Mouse (Mus musculus): ENCODE data around the gene 6430531B16Rik. TPM values are rescaled to one million over a fixed set of nuclear protein-coding genes. Genes with fewer than 3 reads are reported as not detected.

Gene 6430531B16Rik
- polyA plus RNA-seq, 1 experiment from 2014 or later, result 1.2 TPM

DNA sequence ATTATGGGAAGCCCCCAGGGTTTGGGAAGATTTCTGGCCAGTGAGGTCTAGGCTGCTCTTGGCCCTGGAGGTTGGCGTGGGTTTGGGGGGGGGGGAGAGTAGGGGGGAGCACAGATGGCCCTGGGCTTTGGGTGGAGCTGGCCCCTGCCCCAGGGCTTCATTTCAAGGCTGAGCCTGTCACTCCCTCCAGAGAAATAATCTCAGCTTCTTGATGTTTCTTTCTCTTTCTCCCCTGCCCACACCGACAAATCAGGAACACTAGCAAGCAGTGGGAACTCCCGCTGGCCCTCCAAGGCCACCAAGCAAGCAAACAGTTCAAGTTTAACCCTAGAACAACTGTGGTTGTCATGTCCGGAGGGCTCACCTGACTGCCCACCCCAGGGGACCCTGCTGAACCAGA, 14.7 kb downstream of the 6430531B16Rik start:
- no peak overlapping the region for H3K9ac ChIP-seq (ENCODE audit: low read length)
- H3K4me2 ChIP-seq, result no peak overlapping the region
- H3K4me3 ChIP-seq (ENCODE audit: low read depth, low read length), result no peak overlapping the region
- no peaks in the 10 kb centered on the region for H3K9me3 ChIP-seq (ENCODE audit: control insufficient read depth, low read length)
- WGBS, result 70% methylated on average over 4 of the region's 4 CpGs
- 0 out of 2 replicates have a peak, but pooled peaks cover 2% of the 10 kb centered on the region for H3K27me3 ChIP-seq (ENCODE audit: control insufficient read depth, insufficient read depth, low read length)
- no peaks in the 10 kb centered on the region for H3K36me3 ChIP-seq (ENCODE audit: control insufficient read depth, insufficient read depth, low read length)
- DNase-seq (ENCODE audit: low spot score, missing footprints) (peak; percentile 35), ATAC-seq (ENCODE audit: low FRiP score) (no peak)
- no peaks in the 10 kb centered on the region for H3K4me1 ChIP-seq (ENCODE audit: control insufficient read depth, insufficient read depth, low read length)
- no peak overlapping the region for H3K27ac ChIP-seq (ENCODE audit: low read depth, low read length)

DNA sequence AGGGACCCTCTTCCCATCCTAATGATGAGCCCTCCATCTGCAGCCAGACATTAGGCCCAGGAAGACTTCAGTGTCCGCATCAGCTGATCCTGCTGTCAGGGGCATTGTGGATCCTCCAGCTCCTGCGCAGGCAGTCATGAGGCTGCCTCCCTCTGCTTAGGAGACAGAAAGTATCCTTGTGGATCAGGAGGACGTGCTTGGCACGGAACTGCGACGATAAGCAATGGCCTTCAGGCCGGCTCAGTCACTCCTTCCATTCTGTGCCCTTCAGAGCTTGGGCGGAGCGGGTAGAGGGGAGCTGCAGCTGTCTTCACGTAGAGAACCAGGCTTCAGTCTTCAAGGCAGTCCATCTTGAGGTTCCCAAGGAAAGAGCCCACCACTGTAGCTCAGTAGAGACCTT, 17.4 kb downstream of the 6430531B16Rik start:
- 85% methylated on average over 10 of the region's 10 CpGs for WGBS
- no peak overlapping the region for H3K27ac ChIP-seq (ENCODE audit: low read depth, low read length)
- H3K36me3 ChIP-seq (ENCODE audit: control insufficient read depth, insufficient read depth, low read length), result no peaks in the 10 kb centered on the region
- no peak overlapping the region for H3K4me2 ChIP-seq
- H3K27me3 ChIP-seq (ENCODE audit: control insufficient read depth, insufficient read depth, low read length), result no peaks in the 10 kb centered on the region
- no peak for ATAC-seq (ENCODE audit: low FRiP score)
- DNase-seq (ENCODE audit: low spot score, missing footprints), result no peak
- H3K4me3 ChIP-seq (ENCODE audit: low read depth, low read length), result no peak overlapping the region
- H3K9ac ChIP-seq (ENCODE audit: low read length), result no peak overlapping the region
- no peaks in the 10 kb centered on the region for H3K4me1 ChIP-seq (ENCODE audit: control insufficient read depth, insufficient read depth, low read length)
- no peaks in the 10 kb centered on the region for H3K9me3 ChIP-seq (ENCODE audit: control insufficient read depth, low read length)

DNA sequence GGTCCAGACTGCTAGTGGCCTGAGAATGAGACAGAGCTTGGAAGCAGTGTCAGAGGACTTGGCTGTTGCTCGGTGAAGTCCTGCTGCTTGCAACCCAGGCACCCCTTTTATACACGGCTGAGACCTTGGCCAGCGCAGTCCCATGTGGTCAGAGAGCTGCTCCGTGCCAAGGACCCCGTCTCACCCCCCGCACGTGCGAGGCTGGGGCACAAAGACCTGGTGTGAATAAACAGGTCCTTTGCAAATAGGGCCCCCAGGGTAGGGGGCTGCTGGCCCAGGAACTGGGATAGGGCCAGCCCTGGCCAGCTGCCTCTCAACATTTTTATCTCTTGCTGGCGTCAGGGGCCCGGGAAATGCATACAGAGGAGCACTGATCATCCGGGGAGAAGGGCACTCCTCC, 20.6 kb downstream of the 6430531B16Rik start:
- H3K9ac ChIP-seq (ENCODE audit: low read length), result no peak overlapping the region
- no peaks in the 10 kb centered on the region for H3K9me3 ChIP-seq (ENCODE audit: control insufficient read depth, low read length)
- H3K4me1 ChIP-seq (ENCODE audit: control insufficient read depth, insufficient read depth, low read length), result no peaks in the 10 kb centered on the region
- 43% methylated on average over 11 of the region's 11 CpGs for WGBS
- no peak for DNase-seq (ENCODE audit: low spot score, missing footprints)
- H3K4me2 ChIP-seq, result no peak overlapping the region
- no peaks in the 10 kb centered on the region for H3K36me3 ChIP-seq (ENCODE audit: control insufficient read depth, insufficient read depth, low read length)
- ATAC-seq (ENCODE audit: low FRiP score), result no peak
- no peak overlapping the region for H3K4me3 ChIP-seq (ENCODE audit: low read depth, low read length)
- no peak overlapping the region for H3K27ac ChIP-seq (ENCODE audit: low read depth, low read length)
- no peaks in the 10 kb centered on the region for H3K27me3 ChIP-seq (ENCODE audit: control insufficient read depth, insufficient read depth, low read length)

DNA sequence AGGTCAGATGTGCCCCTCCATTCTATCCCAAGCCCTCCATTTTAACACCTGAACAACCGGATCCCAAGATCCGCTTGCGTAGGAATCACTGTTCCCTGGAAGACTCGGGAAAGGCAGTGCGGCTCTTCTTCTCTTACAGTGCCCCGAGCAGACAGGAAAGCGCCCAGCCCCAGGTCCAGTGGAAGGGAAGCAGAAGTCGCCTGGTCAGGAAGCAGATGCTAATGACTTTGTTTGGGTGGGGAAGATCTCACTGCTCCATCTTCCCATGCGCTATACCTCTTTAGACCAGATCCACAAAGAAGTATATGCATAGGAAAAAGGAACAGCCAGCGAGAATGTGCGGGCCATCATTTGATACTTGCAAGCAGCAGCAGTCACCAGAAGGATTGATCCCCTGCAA, 21.1 kb downstream of the 6430531B16Rik start:
- DNase-seq (ENCODE audit: low spot score, missing footprints), result no peak
- H3K27ac ChIP-seq (ENCODE audit: low read depth, low read length), result no peak overlapping the region
- H3K4me3 ChIP-seq (ENCODE audit: low read depth, low read length), result no peak overlapping the region
- no peak overlapping the region for H3K9ac ChIP-seq (ENCODE audit: low read length)
- H3K4me2 ChIP-seq, result no peak overlapping the region
- H3K9me3 ChIP-seq (ENCODE audit: control insufficient read depth, low read length), result no peaks in the 10 kb centered on the region
- 63% methylated on average over 11 of the region's 11 CpGs for WGBS
- no peak for ATAC-seq (ENCODE audit: low FRiP score)
- H3K4me1 ChIP-seq (ENCODE audit: control insufficient read depth, insufficient read depth, low read length), result no peaks in the 10 kb centered on the region
- no peaks in the 10 kb centered on the region for H3K27me3 ChIP-seq (ENCODE audit: control insufficient read depth, insufficient read depth, low read length)
- H3K36me3 ChIP-seq (ENCODE audit: control insufficient read depth, insufficient read depth, low read length), result no peaks in the 10 kb centered on the region

DNA sequence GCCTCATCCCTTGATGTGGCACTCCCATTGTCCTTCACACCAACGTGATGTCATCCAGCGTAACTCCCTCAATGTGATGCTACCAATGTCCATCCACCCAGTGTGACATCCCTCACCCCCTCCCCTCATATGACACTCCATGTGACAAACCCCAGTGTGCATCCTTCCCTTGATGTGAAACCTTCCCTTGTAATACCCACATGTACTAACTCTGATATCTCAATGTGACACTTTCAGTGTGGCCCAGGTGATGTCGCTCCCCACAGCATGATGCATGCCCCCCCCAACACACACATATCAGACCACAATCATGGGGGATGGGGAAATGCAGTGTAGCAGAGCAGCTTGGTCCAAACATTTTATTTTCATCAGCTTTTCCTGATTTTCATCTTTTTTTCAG, 21.9 kb downstream of the 6430531B16Rik start:
- Histone ChIP-seq H3K4me3 (ENCODE audit: low read depth, low read length) (no peak overlapping the region), H3K4me2 (no peak overlapping the region), H3K27ac (ENCODE audit: low read depth, low read length) (no peak overlapping the region), H3K9me3 (ENCODE audit: control insufficient read depth, low read length) (no peaks in the 10 kb centered on the region), H3K36me3 (ENCODE audit: control insufficient read depth, insufficient read depth, low read length) (no peaks in the 10 kb centered on the region), H3K27me3 (ENCODE audit: control insufficient read depth, insufficient read depth, low read length) (no peaks in the 10 kb centered on the region), H3K4me1 (ENCODE audit: control insufficient read depth, insufficient read depth, low read length) (peaks cover 4% of the 10 kb centered on the region; the same call in 1 of the 2 replicates), H3K9ac (ENCODE audit: low read length) (no peak overlapping the region)
- no peak for ATAC-seq (ENCODE audit: low FRiP score)
- WGBS, result 83% methylated on average over 3 of the region's 3 CpGs
- DNase-seq (ENCODE audit: low spot score, missing footprints), result no peak

- Histone ChIP-seq H3K36me3 (ENCODE audit: control insufficient read depth, insufficient read depth, low read length) (no peaks in the 10 kb centered on the region), H3K9ac (ENCODE audit: low read length) (no peak overlapping the region), H3K9me3 (ENCODE audit: control insufficient read depth, low read length) (no peaks in the 10 kb centered on the region), H3K4me3 (ENCODE audit: low read depth, low read length) (no peak overlapping the region), H3K4me1 (ENCODE audit: control insufficient read depth, insufficient read depth, low read length) (peaks cover 9% of the 10 kb centered on the region), H3K27ac (ENCODE audit: low read depth, low read length) (no peak overlapping the region), H3K27me3 (ENCODE audit: control insufficient read depth, insufficient read depth, low read length) (0 out of 2 replicates have a peak, but pooled peaks cover 2% of the 10 kb centered on the region), H3K4me2 (no peak overlapping the region)
- ATAC-seq (ENCODE audit: low FRiP score) (no peak), DNase-seq (ENCODE audit: low spot score, missing footprints) (no peak)
- WGBS, result 72% methylated on average over 4 of the region's 4 CpGs
These were observed 23.1 kb downstream of the 6430531B16Rik start for GRCm38 (mm10) chr7:139955505-139955904.

- ATAC-seq (ENCODE audit: low FRiP score) (no peak), DNase-seq (ENCODE audit: low spot score, missing footprints) (peak; percentile 88)
- H3K36me3 ChIP-seq (ENCODE audit: control insufficient read depth, insufficient read depth, low read length), result no peaks in the 10 kb centered on the region
- H3K4me3 ChIP-seq (ENCODE audit: low read depth, low read length), result no peak overlapping the region
- H3K9ac ChIP-seq (ENCODE audit: low read length), result no peak overlapping the region
- no peak overlapping the region for H3K27ac ChIP-seq (ENCODE audit: low read depth, low read length)
- WGBS, result 34% methylated on average over 6 of the region's 6 CpGs
- peaks cover 12% of the 10 kb centered on the region for H3K4me1 ChIP-seq (ENCODE audit: control insufficient read depth, insufficient read depth, low read length)
- peaks cover 28% of the 10 kb centered on the region for H3K27me3 ChIP-seq (ENCODE audit: control insufficient read depth, insufficient read depth, low read length)
- H3K4me2 ChIP-seq, result no peak overlapping the region
- no peaks in the 10 kb centered on the region for H3K9me3 ChIP-seq (ENCODE audit: control insufficient read depth, low read length)
These were observed 26.4 kb downstream of the 6430531B16Rik start for GRCm38 (mm10) chr7:139951991-139952633.

- Histone ChIP-seq H3K9me3 (ENCODE audit: control insufficient read depth, low read length) (no peaks in the 10 kb centered on the region), H3K36me3 (ENCODE audit: control insufficient read depth, insufficient read depth, low read length) (no peaks in the 10 kb centered on the region), H3K27ac (ENCODE audit: low read depth, low read length) (no peak overlapping the region), H3K4me3 (ENCODE audit: low read depth, low read length) (peak overlapping the region; percentile 30), H3K9ac (ENCODE audit: low read length) (peak overlapping the region; percentile 41; the same call in 1 of the 2 replicates), H3K4me2 (peak overlapping the region; percentile 74), H3K27me3 (ENCODE audit: control insufficient read depth, insufficient read depth, low read length) (peaks cover 38% of the 10 kb centered on the region), H3K4me1 (ENCODE audit: control insufficient read depth, insufficient read depth, low read length) (peaks cover 12% of the 10 kb centered on the region)
- DNase-seq (ENCODE audit: low spot score, missing footprints), result no peak
- ATAC-seq (ENCODE audit: low FRiP score), result no peak
- 4% methylated on average over 16 of the region's 16 CpGs for WGBS
These were observed 27.5 kb downstream of the 6430531B16Rik start for GRCm38 (mm10) chr7:139951079-139951478.

DNA sequence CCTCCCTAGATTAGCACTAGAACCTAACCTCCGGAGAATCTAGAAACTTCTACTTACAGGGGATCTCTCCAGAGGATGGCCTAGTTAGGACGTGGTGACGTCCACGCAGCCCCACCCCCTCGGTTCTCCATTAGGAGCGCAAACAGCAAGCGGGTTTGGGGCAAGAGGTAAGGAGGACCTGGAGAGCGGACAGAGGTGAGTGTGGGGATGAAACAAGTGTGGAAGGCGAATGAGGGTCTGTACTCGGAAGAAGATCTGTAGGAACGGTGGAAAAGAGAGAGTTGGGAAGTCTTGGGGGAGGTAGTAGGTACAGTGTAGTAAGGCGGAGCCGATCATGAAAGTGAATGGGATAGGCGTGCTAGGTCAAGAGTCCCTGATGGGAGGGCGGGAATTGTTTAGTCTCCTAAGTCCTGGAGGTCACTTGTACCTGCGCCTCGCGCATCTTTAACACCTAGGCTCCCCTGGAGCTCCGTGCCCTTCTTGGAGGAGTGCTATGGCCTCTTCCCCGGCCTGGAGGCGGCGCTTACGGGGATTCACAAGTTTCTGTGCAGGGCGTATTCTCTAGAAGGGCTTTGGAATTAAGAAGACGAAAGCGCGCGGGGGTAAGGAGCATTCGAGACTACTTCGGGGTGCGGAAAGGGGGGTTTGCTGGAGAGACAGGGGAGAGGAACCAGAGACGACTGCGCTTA, 28.1 kb downstream of the 6430531B16Rik start:
- Histone ChIP-seq H3K9me3 (ENCODE audit: control insufficient read depth, low read length) (no peaks in the 10 kb centered on the region), H3K4me1 (ENCODE audit: control insufficient read depth, insufficient read depth, low read length) (peaks cover 12% of the 10 kb centered on the region), H3K27me3 (ENCODE audit: control insufficient read depth, insufficient read depth, low read length) (peaks cover 45% of the 10 kb centered on the region), H3K9ac (ENCODE audit: low read length) (peak overlapping the region; percentile 41), H3K4me2 (peak overlapping the region; percentile 74), H3K36me3 (ENCODE audit: control insufficient read depth, insufficient read depth, low read length) (no peaks in the 10 kb centered on the region), H3K27ac (ENCODE audit: low read depth, low read length) (no peak overlapping the region), H3K4me3 (ENCODE audit: low read depth, low read length) (peak overlapping the region; percentile 30)
- ATAC-seq (ENCODE audit: low FRiP score) (peak; percentile 78), DNase-seq (ENCODE audit: low spot score, missing footprints) (peak; percentile 97)
- WGBS, result under 1% methylated on average over 33 of the region's 33 CpGs
